Mouse (Mus musculus) kidney, postnatal 10 days (tissue): Measurements from ENCODE around the gene Ldlrad3.

Experiments
- DNase-seq: peaks from one replicate; pipeline ENCODE4 v3.0.0; 2021; ENCODE audit warnings: mixed read lengths

Ldlrad3 gene

DNA sequence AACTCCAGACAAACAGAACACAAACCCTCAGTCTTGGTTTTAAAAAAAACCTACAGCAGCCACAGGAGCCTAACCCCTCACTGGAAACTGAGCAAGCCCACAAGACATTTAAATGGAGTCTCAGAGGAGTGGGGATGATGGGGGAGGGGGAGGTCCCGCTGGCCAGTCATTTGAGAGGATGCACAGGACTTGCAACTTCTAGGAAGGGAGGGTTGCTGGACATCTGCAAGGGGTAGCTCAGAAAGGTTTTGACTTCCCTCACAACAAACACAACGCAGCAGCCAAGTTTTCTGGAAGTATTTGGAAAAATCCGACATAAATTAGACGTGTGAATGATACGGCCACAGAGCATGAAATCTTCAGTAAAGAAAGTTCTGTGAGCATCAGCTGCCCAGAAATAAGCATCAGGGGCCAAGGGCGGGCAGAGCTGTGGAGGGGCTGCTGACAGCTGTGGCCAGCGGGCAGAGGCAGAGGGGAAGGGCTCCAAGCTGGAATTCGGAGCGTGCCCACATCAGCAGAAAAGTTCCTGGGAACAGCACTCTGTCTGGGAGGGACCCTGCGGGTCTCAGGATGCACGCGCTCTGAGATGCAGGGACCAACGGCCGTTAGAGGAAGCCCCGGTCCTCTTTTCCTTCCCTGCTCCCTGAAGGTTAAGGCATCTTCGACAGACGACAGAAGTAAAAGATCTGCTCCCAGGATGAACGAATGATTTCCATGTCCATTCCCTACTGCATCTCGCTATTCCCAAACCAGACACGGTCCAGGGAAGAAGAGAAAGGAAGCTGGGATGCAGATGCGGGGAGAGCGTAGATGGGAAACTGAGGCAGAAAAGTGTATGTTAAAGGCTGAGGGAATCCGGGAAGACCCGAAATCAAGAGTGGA is 875 bp downstream of the Ldlrad3 start:
- DNase-seq: peak; percentile 60

DNA sequence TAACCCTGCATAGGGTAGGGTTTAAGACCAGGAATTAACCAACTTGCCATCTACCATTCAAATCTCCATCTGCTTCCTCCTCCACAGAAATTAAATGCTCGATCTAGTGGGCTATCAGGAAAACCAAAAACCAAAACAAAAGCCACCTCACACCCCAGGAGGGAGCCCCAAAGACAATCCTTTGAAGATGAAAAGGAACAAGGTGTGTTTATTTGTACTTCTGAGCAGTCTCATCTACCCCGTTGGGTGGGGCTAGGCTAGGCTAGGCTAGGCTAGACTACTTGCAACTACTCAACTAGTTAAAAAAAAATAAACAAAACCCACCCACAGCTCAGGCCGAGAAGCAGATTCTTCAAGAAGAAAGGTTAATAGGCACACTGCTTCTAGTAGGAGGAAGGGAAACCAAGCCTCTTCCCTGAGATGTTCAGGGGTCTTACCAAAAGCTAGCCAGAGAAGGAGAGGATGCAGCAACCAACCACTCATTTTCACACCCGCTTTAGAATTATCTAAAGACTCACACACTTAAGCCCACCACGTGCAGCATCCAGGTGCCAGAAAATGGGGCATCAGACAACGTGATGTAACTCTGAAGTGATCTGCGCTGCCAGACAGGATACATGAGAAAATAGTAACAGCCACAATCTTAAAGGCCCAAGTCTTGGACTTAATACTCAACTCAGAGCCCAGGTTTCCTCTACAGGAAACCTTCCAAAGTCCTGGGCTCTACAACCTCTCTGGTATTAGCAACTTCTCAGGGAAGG is 2.3 kb downstream of the Ldlrad3 start:
- no peak for DNase-seq

DNA sequence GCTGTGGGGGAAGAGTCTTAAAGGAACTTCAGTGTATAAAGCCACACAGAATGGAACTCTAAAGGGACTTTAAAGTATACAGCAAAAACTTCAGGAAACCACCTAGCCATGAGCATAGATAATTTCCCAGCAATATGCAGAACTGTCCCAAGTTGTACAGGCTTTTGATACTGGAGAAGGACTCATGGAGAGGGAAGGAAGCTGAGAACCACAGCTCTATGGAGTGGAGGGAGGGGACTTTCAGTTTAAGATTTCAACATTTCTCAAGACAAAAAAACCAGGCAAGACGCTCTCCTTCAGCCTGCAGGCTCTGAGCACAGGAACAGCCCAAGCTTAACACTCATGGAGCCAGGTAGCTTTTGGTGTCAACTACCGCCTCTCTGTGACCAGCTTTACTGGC is 4.7 kb downstream of the Ldlrad3 start:
- DNase-seq: no peak

DNA sequence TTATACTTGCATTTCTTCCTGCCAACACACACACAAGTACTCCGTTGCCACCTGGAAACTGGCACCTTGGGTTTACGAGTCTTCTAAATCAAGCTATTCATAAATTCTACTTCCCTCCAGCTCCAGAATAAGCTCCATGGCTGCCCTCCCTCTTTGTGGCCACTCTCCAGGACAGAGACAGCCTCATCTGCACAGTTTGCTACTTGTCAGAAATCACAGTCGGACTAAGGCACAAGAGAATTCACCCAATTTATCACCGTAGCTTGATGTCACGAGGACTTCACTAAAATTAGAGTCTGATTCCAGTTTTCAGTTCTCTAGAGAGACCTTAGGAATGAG is 9.8 kb downstream of the Ldlrad3 start:
- DNase-seq: no peak

DNA sequence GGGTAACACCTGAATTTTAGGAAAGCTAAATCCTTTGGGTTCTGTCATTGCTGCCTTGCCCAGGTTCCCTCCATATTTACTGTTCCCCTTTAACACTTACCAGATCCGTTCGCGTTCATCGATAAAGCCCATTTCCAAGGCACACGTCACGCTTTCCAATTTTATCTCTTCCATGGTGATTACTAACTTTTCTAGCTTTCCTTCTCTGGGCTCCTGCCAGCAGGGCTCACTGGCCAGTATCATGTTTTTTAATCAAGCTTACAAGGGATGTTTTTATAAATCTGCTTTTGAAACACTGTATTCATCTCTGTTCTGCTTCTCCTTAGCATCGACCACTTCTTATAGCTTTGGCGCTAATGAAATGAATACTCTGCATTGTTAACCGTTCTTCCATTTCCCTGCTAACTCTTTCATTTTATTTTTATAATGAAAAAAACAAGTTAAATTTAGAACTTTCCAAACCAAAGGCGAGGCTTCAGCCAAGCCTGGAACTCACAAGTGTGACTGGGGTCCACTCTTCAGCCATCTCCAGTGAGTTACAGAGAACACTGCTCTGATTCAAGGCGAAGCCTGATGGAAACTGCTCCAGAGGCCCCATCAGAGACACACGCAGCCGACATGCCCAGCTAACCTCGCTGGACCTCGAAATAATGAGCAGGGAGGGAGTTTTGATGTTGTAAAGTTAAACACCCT is 10.3 kb downstream of the Ldlrad3 start:
- DNase-seq: no peak

DNA sequence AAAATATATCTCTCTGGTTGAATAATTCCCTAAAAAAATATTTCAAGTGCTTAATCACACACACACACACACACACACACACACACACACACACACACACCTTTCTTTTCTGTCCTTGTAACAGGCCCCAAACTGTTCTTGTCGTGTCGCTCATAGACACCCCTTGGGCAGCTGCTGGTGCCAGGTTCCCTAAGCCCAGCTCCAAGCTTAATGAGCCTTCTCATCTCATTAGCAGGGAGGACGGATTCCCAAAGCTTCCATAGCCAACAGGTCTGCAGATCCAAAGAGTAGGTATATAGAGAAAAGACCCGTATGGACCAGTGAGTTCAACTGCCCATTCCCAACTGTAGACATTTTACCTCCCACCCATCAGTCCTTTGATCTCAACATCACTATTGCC is 13.7 kb downstream of the Ldlrad3 start:
- DNase-seq: no peak

DNA sequence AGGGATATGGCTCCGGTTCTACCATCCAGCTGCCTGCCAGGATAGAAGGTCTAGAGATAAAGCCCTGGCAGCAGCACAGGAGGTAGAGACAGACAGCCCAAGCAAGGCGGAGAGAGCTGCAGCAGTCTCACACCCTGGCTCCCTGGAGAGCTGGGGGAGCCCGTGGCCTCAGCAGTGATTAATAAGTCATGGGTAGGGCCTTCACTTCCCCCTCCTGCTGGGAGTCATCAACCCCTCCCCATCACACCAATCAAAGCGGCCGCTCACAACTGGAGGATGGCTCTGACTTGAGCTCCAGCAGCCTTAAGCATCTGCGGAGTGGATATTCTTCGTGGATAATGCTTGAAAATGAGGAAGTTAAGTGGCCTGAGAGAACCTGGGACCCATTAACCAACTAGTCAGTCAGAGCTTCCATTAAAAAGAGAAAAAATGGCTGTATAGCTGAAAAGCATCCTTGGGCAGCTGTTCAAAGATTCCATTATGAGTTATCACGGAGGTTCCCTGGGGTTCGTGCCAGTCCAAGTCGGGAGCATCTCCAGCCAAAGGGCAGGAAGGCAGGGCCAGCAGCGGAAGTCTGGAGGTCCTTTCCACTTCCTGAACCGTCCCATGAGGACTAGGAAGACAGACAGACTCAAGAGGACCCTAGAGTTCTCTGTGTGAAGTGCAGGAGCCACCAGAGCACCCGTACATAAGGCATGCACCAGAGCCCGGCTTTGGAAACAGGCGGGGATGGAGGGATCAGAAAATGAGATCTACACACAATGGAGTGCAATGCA is 19.4 kb downstream of the Ldlrad3 start:
- DNase-seq: peak; percentile 67

DNA sequence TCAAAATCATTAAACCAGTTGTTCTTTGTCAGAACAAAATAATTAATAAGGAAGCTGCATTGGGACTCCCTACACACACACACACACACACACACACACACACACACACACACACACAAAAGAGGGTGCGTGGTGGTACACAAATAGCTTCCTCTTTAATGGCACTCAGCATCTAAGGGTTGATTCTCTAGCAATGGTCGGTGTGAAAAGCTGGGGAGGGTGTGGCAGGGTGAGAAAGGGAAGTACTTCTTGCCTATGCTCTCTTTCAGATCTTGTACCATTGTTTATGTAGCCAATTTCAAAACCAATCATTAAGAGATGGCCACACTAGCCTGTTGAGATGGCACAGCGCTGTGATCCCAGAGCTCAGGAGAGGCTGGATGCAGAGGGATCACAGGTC is 23.1 kb downstream of the Ldlrad3 start:
- DNase-seq: no peak

DNA sequence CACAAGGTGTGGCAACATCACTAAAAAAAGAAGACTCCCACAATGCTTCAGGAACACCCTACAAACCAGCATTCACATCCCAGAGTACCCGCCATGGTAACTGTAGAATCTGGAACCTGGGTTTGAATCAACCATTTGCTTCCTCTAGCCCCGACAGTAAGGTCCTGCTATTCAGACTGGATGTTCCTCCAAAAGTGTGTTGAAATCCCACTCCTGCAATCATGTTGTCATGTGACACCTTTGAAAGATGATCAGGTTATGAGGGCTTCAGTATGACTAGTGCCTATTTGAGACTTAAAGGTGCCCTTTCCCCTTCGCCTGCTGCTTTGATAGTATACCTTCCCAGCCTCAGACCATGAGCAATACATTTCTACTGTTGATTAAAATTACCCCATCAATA is 28.6 kb downstream of the Ldlrad3 start:
- no peak for DNase-seq

DNA sequence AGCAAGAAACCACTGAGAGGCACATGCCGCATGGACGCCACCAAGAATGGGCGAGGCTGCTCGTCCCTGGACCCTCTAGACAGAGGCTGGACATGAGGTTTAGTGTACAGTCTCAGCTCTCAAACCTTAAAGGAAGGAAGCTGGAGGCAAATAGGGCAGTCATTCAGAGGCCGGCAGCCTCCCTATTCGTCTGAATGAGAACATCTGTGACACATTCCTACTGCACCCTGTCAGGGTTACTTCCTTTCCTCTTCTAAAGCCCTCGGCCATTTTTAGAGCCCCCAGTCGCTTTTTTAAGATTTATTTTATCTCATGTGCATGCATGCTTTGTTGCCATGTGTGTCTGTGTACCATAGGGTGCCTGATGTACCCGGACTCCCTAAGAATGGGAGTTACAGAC is 29.2 kb downstream of the Ldlrad3 start:
- no peak for DNase-seq

DNA sequence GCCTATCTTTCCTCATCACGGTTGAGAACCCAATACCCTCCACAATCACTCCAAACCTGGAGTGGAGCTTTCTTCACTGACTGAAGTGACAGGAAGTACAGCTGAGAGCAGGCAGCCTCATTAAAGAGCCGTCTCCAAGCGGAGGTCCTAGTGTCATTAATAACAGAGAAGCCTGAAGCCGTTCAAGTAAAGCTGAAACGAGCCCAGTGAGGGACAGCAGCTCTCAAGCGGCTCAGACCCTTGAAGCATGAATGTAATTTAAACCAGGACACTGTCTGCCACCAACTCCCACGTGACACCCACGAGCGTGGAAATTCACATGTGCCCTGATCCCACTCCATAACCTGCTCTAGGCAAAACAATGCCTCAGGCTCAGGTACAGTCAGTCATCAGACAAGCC is 29.7 kb downstream of the Ldlrad3 start:
- peak; percentile 28 for DNase-seq

DNA sequence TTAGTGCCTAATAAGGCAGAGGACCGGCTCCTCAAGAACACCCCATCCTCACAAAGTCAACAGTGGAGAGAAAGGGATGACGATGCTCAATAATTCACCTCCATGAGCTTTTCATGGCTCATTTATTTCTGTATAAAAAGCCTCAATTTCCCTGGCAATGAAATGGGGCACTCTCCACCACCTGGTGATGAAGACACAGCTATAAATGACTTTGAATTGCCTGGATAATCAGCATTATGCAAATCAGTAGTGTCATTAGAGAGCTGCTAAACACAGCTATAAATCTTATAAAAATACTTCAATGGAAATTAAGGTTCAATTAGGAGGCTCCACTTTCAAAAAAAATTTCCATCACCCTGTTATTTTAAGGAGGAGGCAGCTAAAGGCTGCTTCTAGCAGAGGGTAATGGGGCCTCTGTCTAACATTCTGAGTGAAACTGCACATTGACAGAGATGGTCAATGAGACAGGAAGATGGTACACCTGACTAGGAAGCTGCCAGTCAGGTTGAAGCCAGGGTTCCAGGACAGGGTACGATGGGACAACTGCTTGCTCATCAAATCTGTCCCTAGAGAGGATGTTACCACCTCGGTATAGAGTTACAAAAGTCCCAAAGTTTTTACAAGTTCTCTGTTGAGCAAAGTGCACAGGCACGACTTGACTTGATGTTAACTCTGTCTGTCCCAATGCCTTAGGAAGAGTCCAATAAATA is 30.7 kb downstream of the Ldlrad3 start:
- no peak for DNase-seq

DNA sequence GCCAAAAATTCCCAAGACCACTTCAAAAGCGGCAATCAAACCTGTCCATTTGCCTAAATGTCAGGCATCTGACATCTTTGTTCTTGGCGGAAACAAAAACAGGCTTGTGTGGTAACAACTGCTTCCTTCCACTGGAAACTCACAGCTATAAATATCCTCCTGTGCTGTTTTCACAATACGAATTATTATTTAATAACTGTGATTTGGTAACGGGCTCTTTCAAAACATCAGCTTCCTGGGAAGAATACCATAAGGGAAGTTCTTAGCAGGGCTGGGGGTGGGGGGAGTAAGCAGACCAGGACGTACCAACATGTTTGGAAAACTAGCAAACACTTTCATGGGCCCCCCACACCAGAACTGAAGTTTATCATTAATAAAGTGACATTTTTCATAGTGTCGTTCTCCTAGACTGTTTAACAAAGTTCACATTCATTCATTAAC is 31.4 kb downstream of the Ldlrad3 start:
- peak; percentile 57 for DNase-seq

DNA sequence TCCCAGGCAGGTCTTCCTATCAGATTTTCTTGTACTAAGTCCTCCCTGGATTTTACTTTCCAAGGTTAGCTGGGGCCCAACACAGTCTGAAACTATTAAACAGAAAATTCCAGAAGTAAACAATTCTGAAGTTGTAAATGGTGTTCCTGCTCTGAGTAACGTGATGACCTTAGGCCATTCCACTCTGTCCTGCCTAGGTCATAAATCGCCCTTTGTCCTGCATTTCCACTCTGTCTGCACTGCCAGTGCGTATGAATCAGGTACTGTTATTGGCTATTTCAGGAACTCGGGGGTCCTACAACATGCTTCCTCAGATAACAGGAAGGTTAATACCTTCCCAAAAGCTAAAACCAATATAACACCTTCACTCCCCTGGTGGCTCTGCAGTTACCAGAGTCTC is 31.9 kb downstream of the Ldlrad3 start:
- DNase-seq: no peak

DNA sequence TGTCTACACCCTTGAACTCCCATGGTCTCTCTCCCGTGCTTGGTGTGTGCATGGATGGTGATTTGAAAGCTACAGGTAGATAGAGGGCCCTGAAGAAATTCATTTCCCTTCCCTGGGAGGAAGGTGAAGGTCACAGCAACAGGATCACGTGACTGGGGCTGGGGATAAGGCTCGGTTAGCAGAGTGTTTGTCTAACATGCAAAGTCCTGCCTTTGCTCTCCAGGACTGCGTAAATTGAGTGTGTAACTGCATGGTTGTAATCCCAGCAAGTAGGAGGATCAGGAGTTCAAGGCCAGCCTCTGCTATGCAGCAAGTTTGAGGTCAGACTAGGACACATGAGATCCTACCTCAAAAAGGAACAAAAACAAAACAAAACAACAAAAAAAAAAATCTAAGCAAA is 32.7 kb downstream of the Ldlrad3 start:
- no peak for DNase-seq

DNA sequence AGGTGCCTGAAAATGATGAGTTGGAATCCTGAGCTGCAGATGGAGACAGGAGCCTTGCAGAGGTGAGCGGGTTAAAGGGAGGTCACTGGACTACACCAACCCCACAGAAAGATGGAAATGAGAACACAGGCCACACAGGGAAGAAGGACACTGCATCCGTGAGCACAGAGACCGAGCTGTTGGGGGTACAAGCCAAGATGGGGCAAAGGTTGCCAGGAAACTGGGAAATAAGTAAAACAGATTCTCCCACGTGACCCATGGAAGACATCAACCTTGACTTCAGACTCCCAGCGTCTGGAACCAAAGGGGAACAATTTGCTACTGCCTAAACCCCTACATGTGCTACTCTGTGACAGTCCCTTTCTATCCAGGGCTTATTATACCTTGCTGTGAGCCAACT is 33.3 kb downstream of the Ldlrad3 start:
- no peak for DNase-seq

DNA sequence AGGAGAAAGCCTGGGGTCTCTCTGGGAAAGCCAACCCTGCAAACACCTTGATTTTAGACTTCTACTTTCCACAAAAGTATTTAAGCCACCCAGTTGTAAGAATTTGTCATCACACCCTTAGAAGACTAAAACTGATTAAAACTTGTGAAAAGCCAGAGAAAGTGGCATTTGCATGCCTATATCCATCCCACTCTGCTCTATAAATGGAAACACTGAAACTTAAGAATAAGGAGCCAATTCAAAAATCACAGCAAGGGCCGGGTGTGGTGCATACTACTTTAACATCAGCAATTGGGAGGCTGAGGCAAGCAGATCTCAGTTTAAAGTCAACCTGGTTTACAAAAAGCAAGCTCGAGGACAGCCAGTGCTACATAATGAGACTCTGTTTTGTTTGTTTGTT is 37.1 kb downstream of the Ldlrad3 start:
- DNase-seq: no peak

DNA sequence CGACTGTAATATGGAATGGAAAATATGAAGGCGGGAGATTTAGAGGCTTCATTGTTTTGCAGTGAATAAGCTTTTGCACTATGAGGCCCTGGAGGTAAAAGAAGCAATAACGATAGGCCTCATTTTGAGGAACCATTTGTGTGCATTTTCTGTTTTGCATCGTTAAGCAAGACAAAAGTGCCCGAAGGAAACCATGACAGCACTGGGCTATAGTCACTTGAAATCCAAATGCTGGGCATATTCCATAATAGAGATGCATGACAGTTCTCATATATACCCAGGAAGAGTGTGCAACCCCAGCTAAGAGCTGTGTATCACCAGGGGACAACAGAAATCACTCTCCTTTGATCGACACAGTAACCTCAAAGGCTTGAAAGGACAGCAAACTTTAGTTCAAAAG is 38.1 kb downstream of the Ldlrad3 start:
- no peak for DNase-seq

DNA sequence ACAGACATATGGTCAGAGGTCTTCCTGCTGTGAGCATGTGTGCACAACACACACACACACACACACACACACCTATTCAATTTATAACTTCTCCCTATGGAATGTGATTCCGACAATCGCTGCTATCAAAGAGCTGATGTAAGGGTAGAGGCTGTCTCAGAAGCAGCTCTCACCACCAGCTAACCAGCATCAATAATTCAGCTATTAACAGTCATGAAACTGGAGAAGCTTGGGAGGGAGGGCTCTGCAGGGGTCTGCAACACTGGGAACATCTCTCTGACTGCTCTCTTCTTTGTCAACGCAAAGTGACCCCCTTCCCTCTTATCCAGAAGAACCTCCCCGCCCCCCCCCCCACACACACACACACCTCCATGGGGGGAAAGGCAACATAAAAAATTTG is 38.6 kb downstream of the Ldlrad3 start:
- DNase-seq: no peak

DNA sequence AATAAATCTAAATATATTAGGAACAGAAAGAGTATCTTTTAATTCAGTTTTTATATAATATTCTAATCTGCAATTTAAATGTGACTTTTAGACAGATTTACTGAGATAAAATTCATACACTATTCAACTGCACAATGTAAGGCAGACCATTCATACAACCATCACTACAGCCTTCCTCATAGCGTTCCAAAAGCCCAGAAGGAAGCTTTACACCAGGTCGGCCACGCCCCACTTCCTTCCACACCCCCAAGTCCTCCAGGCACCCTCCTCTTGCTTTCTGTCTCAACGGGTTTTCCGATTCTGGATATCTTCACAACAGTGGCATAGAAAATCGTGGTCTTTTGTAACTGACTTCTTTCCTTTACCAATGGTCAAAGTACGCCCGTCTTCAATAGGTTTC is 39.8 kb downstream of the Ldlrad3 start:
- DNase-seq: no peak

DNA sequence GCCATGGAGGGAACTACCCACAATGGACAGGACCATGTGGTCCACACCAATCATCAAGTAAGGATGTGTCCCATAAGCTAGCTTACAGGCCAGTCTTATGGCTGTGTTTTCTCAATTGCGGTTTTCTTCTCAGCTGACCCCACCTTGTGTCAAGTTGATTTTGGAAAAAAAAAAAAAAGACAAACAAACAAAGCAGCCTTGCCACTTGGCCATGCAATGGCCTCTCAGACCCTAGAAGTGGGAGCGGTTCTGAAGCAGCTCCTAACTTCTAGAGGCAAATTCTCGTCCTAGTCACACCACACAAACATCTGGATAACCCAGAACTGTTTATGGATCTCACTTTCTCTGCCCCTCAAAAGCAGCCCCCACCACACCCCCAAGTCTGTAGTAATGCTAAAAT is 41.1 kb downstream of the Ldlrad3 start:
- DNase-seq: no peak

DNA sequence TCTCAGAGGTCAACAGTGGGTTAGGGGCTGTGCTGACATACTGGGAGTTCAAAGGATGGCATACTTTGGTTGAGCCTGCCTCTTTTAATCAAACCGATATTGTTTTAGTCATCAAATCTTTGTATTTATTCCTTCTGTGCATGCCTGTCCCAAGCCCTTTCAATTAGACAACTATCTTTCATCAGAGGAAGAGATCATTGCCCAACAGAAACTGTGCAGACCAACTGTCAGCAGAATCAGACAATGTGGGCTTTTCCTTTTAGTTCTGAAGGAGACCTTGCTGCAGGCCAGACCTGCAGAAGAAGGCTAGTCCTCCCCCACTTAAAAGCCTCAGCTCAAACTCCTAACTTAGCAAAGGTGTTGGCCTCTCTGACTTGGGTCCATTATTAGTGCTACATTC is 41.9 kb downstream of the Ldlrad3 start:
- no peak for DNase-seq
